Mouse (Mus musculus) liver, embryonic 14.5 days (tissue): ENCODE data around the gene Shank2.

Experiments
- CTCF ChIP-seq: IDR thresholded peaks from 2 replicates; pipeline ENCODE4 v1.5.1; 2016; ENCODE audit warnings: antibody characterized with exemption, low read depth, control low read depth
- EP300 ChIP-seq: IDR thresholded peaks from 2 replicates; pipeline ENCODE4 v1.6.1; 2016; ENCODE audit warnings: antibody characterized with exemption, low read depth

GRCm38 (mm10) chr7:144138476-144138875, 136.7 kb downstream of the Shank2 start:
- no peak for TF ChIP-seq CTCF
- TF ChIP-seq EP300: no peak
